19 mouse cellular contexts compared by ENCODE assay signal in genomic region chr10:40073608-40074007, GRCm38 (mm10). TPM values are rescaled to one million over a fixed set of nuclear protein-coding genes. Genes with fewer than 3 reads are reported as not detected.
A peak's percentile ranks its signal among the peaks of the same experiment; 100 is the strongest.
DNase-seq lines count a peak whose midpoint lies in the region; ATAC-seq and TF ChIP-seq lines count a peak whose summit lies in the region.
"Had no signal": no experiment of that assay in that cellular context is flagged by ENCODE, and none has a peak within 500 bp of the region (broad histone marks: within the 10 kb centered on the region; RNA-seq: fewer than 3 reads in every experiment).

No protein-coding gene starts in this region.

- no peak for TF ChIP-seq CTCF in gastrocnemius, adult 2 months (IDR thresholded peaks at IDR 0.05)
- no peak for TF ChIP-seq CTCF in lung, adult 2 months (IDR thresholded peaks at IDR 0.05; ENCODE audit: insufficient read depth, low read length)

- H3K27me3 ChIP-seq in lung, embryonic 16.5 days (ENCODE audit: control insufficient read depth, insufficient read depth, low read depth, low read length) = no peaks in the 10 kb centered on the region
- H3K27me3 ChIP-seq: forebrain, embryonic 15.5 days; hindbrain, embryonic 15.5 days; limb, embryonic 13.5 days had no signal

- DNase-seq in gastrocnemius, adult 2 months = peak; percentile 40
- no peak for DNase-seq in gastrocnemius, adult 18-20 months (ENCODE audit: low spot score)
- no peak for DNase-seq in lung, adult 2 months
- no peak for DNase-seq in layer of hippocampus, adult 8-10 months (ENCODE audit: low spot score in 2 of 2)
- no peak for DNase-seq in thymus, adult 18-20 months
- DNase-seq: adrenal gland, postnatal 14 days; cerebellum, adult 9-10 months; gastrocnemius, postnatal 10 days; heart, postnatal 14 days; layer of hippocampus, adult 9-11 months had no signal

- H3K9ac ChIP-seq in lung, embryonic 16.5 days (ENCODE audit: low read length) = no peak overlapping the region
- H3K9ac ChIP-seq: forebrain, embryonic 15.5 days; hindbrain, embryonic 15.5 days; limb, embryonic 13.5 days had no signal

- WGBS in lung, embryonic 16.5 days = 71% methylated on average over 6 of the region's 6 CpGs
- WGBS in lung, adult 2 months = 67% methylated on average over 6 of the region's 6 CpGs

- peaks cover 12% of the 10 kb centered on the region for H3K4me1 ChIP-seq in lung, embryonic 16.5 days (replicated peaks; ENCODE audit: control insufficient read depth, insufficient read depth, low read length)
- H3K4me1 ChIP-seq in lung, adult 2 months (ENCODE audit: control insufficient read depth, insufficient read depth, low read length) = peaks cover 4% of the 10 kb centered on the region
- H3K4me1 ChIP-seq: hindbrain, embryonic 15.5 days had no signal

- no peak overlapping the region for H3K27ac ChIP-seq in gastrocnemius, adult 2 months
- H3K27ac ChIP-seq in lung, embryonic 16.5 days (ENCODE audit: low read length) = no peak overlapping the region
- H3K27ac ChIP-seq: forebrain, embryonic 15.5 days; hindbrain, embryonic 15.5 days; limb, embryonic 13.5 days; macrophage had no signal

- no peak overlapping the region for H3K4me2 ChIP-seq in lung, embryonic 16.5 days (ENCODE audit: low read depth, low read length)
- H3K4me2 ChIP-seq: forebrain, embryonic 15.5 days; hindbrain, embryonic 15.5 days; limb, embryonic 13.5 days had no signal

- no peak for TF ChIP-seq POLR2A in lung, adult 2 months (IDR thresholded peaks at IDR 0.05; ENCODE audit: borderline replicate concordance, extremely low read depth, low read depth, low read length)

- H3K36me3 ChIP-seq in lung, embryonic 16.5 days (ENCODE audit: control insufficient read depth, insufficient read depth, low read length) = no peaks in the 10 kb centered on the region
- H3K36me3 ChIP-seq: forebrain, embryonic 15.5 days; hindbrain, embryonic 15.5 days; limb, embryonic 13.5 days had no signal

- H3K9me3 ChIP-seq in lung, embryonic 16.5 days (ENCODE audit: control insufficient read depth, low read length) = no peaks in the 10 kb centered on the region
- H3K9me3 ChIP-seq: forebrain, embryonic 15.5 days; hindbrain, embryonic 15.5 days; limb, embryonic 13.5 days had no signal

- intact Hi-C loops in gastrocnemius, adult 2 months (cut with DNase I) = no loop called here

- H3K4me3 ChIP-seq in gastrocnemius, adult 2 months = no peak overlapping the region
- H3K4me3 ChIP-seq in lung, embryonic 16.5 days (ENCODE audit: low read length) = no peak overlapping the region
- no peak overlapping the region for H3K4me3 ChIP-seq in lung, adult 2 months (replicated peaks; ENCODE audit: extremely low read depth, low read depth, low read length)
- H3K4me3 ChIP-seq: forebrain, embryonic 15.5 days; hindbrain, embryonic 15.5 days; limb, embryonic 13.5 days had no signal

- ATAC-seq in lung, embryonic 16.5 days (ENCODE audit: low read depth) = 0 out of 2 replicates have a peak, but pooled peaks have one; percentile 9
- 0 out of 2 replicates have a peak, but pooled peaks have one; percentile 29 for ATAC-seq in erythroblast, adult 5-6 weeks (replicated peaks; ENCODE audit: low FRiP score, poor library complexity, severe bottlenecking)
- peak; percentile 62 for ATAC-seq in monocyte, adult 5-6 weeks (replicated peaks; ENCODE audit: insufficient number of reproducible peaks, low FRiP score, low TSS enrichment, poor library complexity, severe bottlenecking)
- ATAC-seq: forebrain, embryonic 15.5 days; midbrain, embryonic 16.5 days had no signal

RNA-seq across cellular contexts. Expression of gene Mfsd4b1, which starts 48.5 kb away (rescaled TPM):
- 1 to 10 TPM; 2.6 to 3.5 TPM for total RNA-seq in gastrocnemius, adult 2 months (2021)
- 1 to 10 TPM; 2.0 to 2.2 TPM for total RNA-seq in gastrocnemius, adult 18-20 months (2021)
- 0.13 and 0.33 TPM in 2 replicates for polyA plus RNA-seq in lung, embryonic 16.5 days (2015; fragmentation: Nextera tagmentation; extraction: Ambion mirVana)
- polyA plus RNA-seq in lung, adult 2 months (2012; rRNA removed) = 0.96 and 1.1 TPM in 2 replicates
- 1.5 TPM in 1 of 2 replicates, not detected in the other for total RNA-seq in erythroblast, adult 5-6 weeks (2015; ENCODE audit: low replicate concordance)
- not detected in 2 replicates for total RNA-seq in erythroblast, adult 5-6 weeks (2017; ENCODE audit: low replicate concordance)
- not detected in 3 replicates for total RNA-seq in monocyte, adult 5-6 weeks (2017)
- 1 to 10 TPM in 2 of 4 experiments, under 1 TPM in 2; 0.50 to 1.9 (median 1.0) TPM for total RNA-seq in layer of hippocampus, adult 8-10 months (2022)
- polyA plus RNA-seq: macrophage; neural tube, embryonic 11.5 days had no signal

Comparison
In these comparisons a context has a peak if more than half of its experiments do, and no peak if none do; other contexts are left out.
1. ATAC-seq: peak in every context shown above with its lines; median percentile 62 in monocyte, adult 5-6 weeks; 29 in erythroblast, adult 5-6 weeks; 9 in lung, embryonic 16.5 days.